Mouse (Mus musculus) small intestine, adult 2 months (tissue): ENCODE data around the gene Prss16. TPM values are rescaled to one million over a fixed set of nuclear protein-coding genes. Genes with fewer than 3 reads are reported as not detected.

ENCODE experiments used
- H3K27ac ChIP-seq: fragments of 200-500 bp; 2 replicates; pipeline ENCODE4 v1.5.1; 2012; ENCODE audit warnings: low read depth, low read length, control low read depth, inconsistent platforms; ENCODE audit not compliant: insufficient read depth
- H3K27me3 ChIP-seq: fragments of 200-500 bp; 2 replicates; pipeline ENCODE4 v1.6.1; 2012; ENCODE audit warnings: mild to moderate bottlenecking, moderate library complexity, low read length, inconsistent platforms; ENCODE audit not compliant: control insufficient read depth, insufficient read depth
- H3K36me3 ChIP-seq: fragments of 200-500 bp; 2 replicates; pipeline ENCODE4 v1.6.1; 2012; ENCODE audit warnings: mild to moderate bottlenecking, low read length, control low read depth, inconsistent platforms; ENCODE audit not compliant: control insufficient read depth, insufficient read depth
- H3K4me1 ChIP-seq: fragments of 200-500 bp; 2 replicates; pipeline ENCODE4 v1.6.1; 2012; ENCODE audit warnings: low read length, inconsistent platforms, mixed read lengths; ENCODE audit not compliant: control insufficient read depth, insufficient read depth, insufficient read length
- H3K4me3 ChIP-seq: fragments of 200-500 bp; 2 replicates; pipeline ENCODE4 v1.5.1; 2012; ENCODE audit warnings: low read depth, mild to moderate bottlenecking, control low read depth, inconsistent platforms, low read length, moderate library complexity
- CTCF ChIP-seq: fragments of 200-500 bp; IDR thresholded peaks from 2 replicates; pipeline ENCODE4 v1.5.1; 2012; ENCODE audit warnings: low read depth, mild to moderate bottlenecking, control low read depth, inconsistent platforms, low read length, moderate library complexity, mixed read lengths; ENCODE audit not compliant: insufficient replicate concordance, insufficient read length; ENCODE audit errors: extremely low read depth
- POLR2A ChIP-seq: fragments of 200-500 bp; IDR thresholded peaks from 2 replicates; pipeline ENCODE4 v1.6.1; 2012; ENCODE audit warnings: low read depth, mild to moderate bottlenecking, control low read depth, inconsistent platforms, low read length, moderate library complexity
- WGBS: fragments of 180-500 bp; shearing (Covaris S2); methylation state at CpG from one replicate; pipeline ENCODE4 v1.1.7; 2018; 5-methylcytosine and 5-hydroxymethylcytosine counted together
- polyA plus RNA-seq: library from polyadenylated mRNA; depleted of rRNA; stranded (reverse); fragments of >200 nt; gene quantifications from 2 replicates; pipeline ENCODE4 v1.2.3, GENCODE M21; 2012

Prss16 gene
- polyA plus RNA-seq, 1 experiment: 2.0 TPM

GRCm38 (mm10) chr13:22040464-22041141, 31.1 kb upstream of the Prss16 start:
- peak overlapping the region; percentile 69 for H3K27ac ChIP-seq
- peaks cover 12% of the 10 kb centered on the region; the same call in 1 of the 2 replicates for H3K4me1 ChIP-seq
- H3K36me3 ChIP-seq: no peaks in the 10 kb centered on the region
- TF ChIP-seq POLR2A: no peak; the same call in 1 of the 2 replicates
- no peak for TF ChIP-seq CTCF
- H3K27me3 ChIP-seq: no peaks in the 10 kb centered on the region
- peak overlapping the region; percentile 64 for H3K4me3 ChIP-seq
- under 1% methylated on average over 24 of the region's 24 CpGs for WGBS

- 9% methylated on average over 2 of the region's 2 CpGs for WGBS
- Histone ChIP-seq H3K27ac (no peak overlapping the region), H3K27me3 (no peaks in the 10 kb centered on the region), H3K36me3 (no peaks in the 10 kb centered on the region), H3K4me3 (no peak overlapping the region), H3K4me1 (peaks cover 12% of the 10 kb centered on the region; the same call in 1 of the 2 replicates)
- TF ChIP-seq CTCF (no peak), POLR2A (no peak)
Observed at GRCm38 (mm10) chr13:22039951-22040463, 30.5 kb upstream of the Prss16 start.

GRCm38 (mm10) chr13:22039364-22039763, 29.8 kb upstream of the Prss16 start:
- Histone ChIP-seq H3K36me3 (no peaks in the 10 kb centered on the region), H3K4me3 (no peak overlapping the region), H3K27me3 (no peaks in the 10 kb centered on the region), H3K4me1 (peaks cover 10% of the 10 kb centered on the region; the same call in 1 of the 2 replicates), H3K27ac (no peak overlapping the region)
- TF ChIP-seq CTCF (no peak), POLR2A (no peak)
- 70% methylated on average over 5 of the region's 5 CpGs for WGBS

DNA sequence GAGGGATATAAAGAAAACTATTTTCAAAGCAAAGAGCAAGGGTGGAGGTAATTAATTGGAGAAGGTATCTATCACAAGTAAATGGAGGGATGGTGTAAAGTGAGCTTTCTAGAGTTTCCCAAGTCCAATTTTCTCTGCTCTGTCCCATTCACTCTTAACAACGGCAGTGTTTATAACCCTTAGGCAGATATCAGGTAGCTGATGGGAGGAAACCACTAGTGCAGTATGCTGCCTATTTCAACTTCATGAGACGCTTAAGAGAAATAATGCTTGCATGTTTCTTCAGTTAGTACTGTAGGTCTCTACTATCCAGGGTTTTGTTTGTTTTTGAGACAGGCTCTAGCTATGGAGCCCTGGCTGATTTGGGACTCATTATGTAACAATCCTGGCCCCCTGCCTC, 27.9 kb upstream of the Prss16 start:
- Histone ChIP-seq H3K27me3 (no peaks in the 10 kb centered on the region), H3K27ac (no peak overlapping the region)
- no peak for TF ChIP-seq CTCF
- no peak for TF ChIP-seq POLR2A

GRCm38 (mm10) chr13:22036986-22037385, 27.4 kb upstream of the Prss16 start:
- Histone ChIP-seq H3K36me3 (no peaks in the 10 kb centered on the region), H3K4me1 (peaks cover 8% of the 10 kb centered on the region; the same call in 1 of the 2 replicates), H3K27me3 (no peaks in the 10 kb centered on the region), H3K4me3 (no peak overlapping the region), H3K27ac (0 out of 2 replicates have a peak overlapping the region, but pooled peaks have one; percentile 38)
- no peak for TF ChIP-seq POLR2A
- TF ChIP-seq CTCF: no peak
- 60% methylated on average over 3 of the region's 3 CpGs for WGBS

More for the DNA sequence above, 27.9 kb upstream of the Prss16 start:
- Histone ChIP-seq H3K36me3 (no peaks in the 10 kb centered on the region), H3K4me3 (no peak overlapping the region), H3K4me1 (peaks cover 10% of the 10 kb centered on the region; the same call in 1 of the 2 replicates)
- 71% methylated on average over 2 of the region's 2 CpGs for WGBS

- Histone ChIP-seq H3K27ac (peak overlapping the region; percentile 50), H3K27me3 (no peaks in the 10 kb centered on the region), H3K36me3 (no peaks in the 10 kb centered on the region), H3K4me1 (peaks cover 8% of the 10 kb centered on the region; the same call in 1 of the 2 replicates), H3K4me3 (peak overlapping the region; percentile 52)
- 2% methylated on average over 23 of the region's 23 CpGs for WGBS
- TF ChIP-seq POLR2A: no peak
- TF ChIP-seq CTCF: no peak
Observed at GRCm38 (mm10) chr13:22036149-22036956, 26.8 kb upstream of the Prss16 start.
